Mouse (Mus musculus) kidney, postnatal 0 days (tissue): Measurements from ENCODE around the gene Lrrc58. TPM values are rescaled to one million over a fixed set of nuclear protein-coding genes. Genes with fewer than 3 reads are reported as not detected.
A peak's percentile ranks its signal among the peaks of the same experiment; 100 is the strongest.

ENCODE experiments used
- ATAC-seq: fragments of 200-750 bp; cut with Nextera tagmentation; replicated peaks from 2 replicates; pipeline ENCODE4 v1.8.0; 2017; ENCODE audit warnings: low read depth, moderate number of reproducible peaks, moderate TSS enrichment, moderate library complexity; ENCODE audit not compliant: low FRiP score
- DNase-seq: peaks from one replicate; pipeline ENCODE4 v3.0.0-alpha.2; 2016; ENCODE audit warnings: low spot score
- H3K27ac ChIP-seq: fragments of 300-500 bp; sonication (generic); 2 replicates; pipeline ENCODE4 v1.5.1; 2014; ENCODE audit warnings: mild to moderate bottlenecking
- H3K27me3 ChIP-seq: fragments of 300-500 bp; sonication (generic); 2 replicates; pipeline ENCODE4 v1.6.1; 2014; ENCODE audit warnings: low read length, mixed read lengths; ENCODE audit not compliant: insufficient read depth
- H3K36me3 ChIP-seq: fragments of 300-500 bp; sonication (generic); 2 replicates; pipeline ENCODE4 v1.6.1; 2014; ENCODE audit warnings: low read length, mixed read lengths; ENCODE audit not compliant: insufficient read depth
- H3K4me1 ChIP-seq: fragments of 300-500 bp; sonication (generic); replicated peaks from 2 replicates; pipeline ENCODE4 v1.6.1; 2014; ENCODE audit warnings: antibody characterized with exemption, low read length, mixed read lengths; ENCODE audit not compliant: insufficient read depth
- H3K4me2 ChIP-seq: fragments of 300-500 bp; sonication (generic); 2 replicates; pipeline ENCODE4 v1.6.1; 2014; ENCODE audit warnings: mild to moderate bottlenecking, low read length, moderate library complexity, mixed read lengths
- H3K4me3 ChIP-seq: fragments of 300-500 bp; sonication (generic); replicated peaks from 2 replicates; pipeline ENCODE4 v1.5.1; 2014; ENCODE audit warnings: low read depth, low read length
- H3K9ac ChIP-seq: fragments of 300-500 bp; sonication (generic); 2 replicates; pipeline ENCODE4 v1.6.1; 2014; ENCODE audit warnings: low read depth, low read length
- H3K9me3 ChIP-seq: fragments of 300-500 bp; sonication (generic); replicated peaks from 2 replicates; pipeline ENCODE4 v1.6.1; 2016; ENCODE audit warnings: low read length, inconsistent platforms, mixed read lengths
- CTCF ChIP-seq: IDR thresholded peaks from 2 replicates; pipeline ENCODE4 v1.5.1; 2016; ENCODE audit warnings: antibody characterized with exemption, low read depth, mild to moderate bottlenecking, moderate library complexity
- WGBS: fragments of 180-500 bp; shearing (Covaris S2); extraction: QIAGEN DNeasy Blood & Tissue Kit; methylation state at CpG from one replicate; pipeline ENCODE4 v1.1.7; 2014; 5-methylcytosine and 5-hydroxymethylcytosine counted together
- polyA plus RNA-seq: library from polyadenylated mRNA; unstranded; fragments of >200 nt; fragmentation: Nextera tagmentation; extraction: Ambion mirVana; gene quantifications from 2 replicates; pipeline ENCODE4 v1.2.1, GENCODE M21; 2015

The Lrrc58 gene
- polyA plus RNA-seq, 1 experiment from 2014 or later = 54.1 TPM

GRCm38 (mm10) chr16:37929006-37929405 lies 60.8 kb downstream of the Lrrc58 start:
- no peaks in the 10 kb centered on the region for H3K36me3 ChIP-seq
- ATAC-seq (no peak), DNase-seq (no peak)
- H3K4me1 ChIP-seq = no peaks in the 10 kb centered on the region
- H3K4me3 ChIP-seq = no peak overlapping the region
- no peak for TF ChIP-seq CTCF
- H3K27ac ChIP-seq = no peak overlapping the region
- no peaks in the 10 kb centered on the region; the same call in 1 of the 2 replicates for H3K9me3 ChIP-seq
- H3K4me2 ChIP-seq = no peak overlapping the region
- no peaks in the 10 kb centered on the region for H3K27me3 ChIP-seq
- no peak overlapping the region for H3K9ac ChIP-seq
- 64% methylated on average over 2 of the region's 2 CpGs for WGBS

- Histone ChIP-seq H3K4me3 (no peak overlapping the region), H3K27me3 (no peaks in the 10 kb centered on the region), H3K36me3 (no peaks in the 10 kb centered on the region), H3K4me2 (no peak overlapping the region), H3K4me1 (no peaks in the 10 kb centered on the region), H3K9me3 (no peaks in the 10 kb centered on the region; the same call in 1 of the 2 replicates), H3K27ac (no peak overlapping the region), H3K9ac (no peak overlapping the region)
- ATAC-seq = no peak
- peak; percentile 3; the same call in 1 of the 2 replicates for TF ChIP-seq CTCF
- WGBS = 85% methylated on average over 2 of the region's 2 CpGs
- DNase-seq = no peak
Measured at GRCm38 (mm10) chr16:37929626-37930025, 61.4 kb downstream of the Lrrc58 start.

GRCm38 (mm10) chr16:37934932-37935331 lies 66.7 kb downstream of the Lrrc58 start:
- no peaks in the 10 kb centered on the region; the same call in 1 of the 2 replicates for H3K9me3 ChIP-seq
- no peak overlapping the region for H3K9ac ChIP-seq
- no peaks in the 10 kb centered on the region for H3K27me3 ChIP-seq
- TF ChIP-seq CTCF = peak; percentile 32
- 88% methylated on average over 2 of the region's 2 CpGs for whole genome bisulfite sequencing
- no peak for ATAC-seq
- H3K36me3 ChIP-seq = no peaks in the 10 kb centered on the region
- no peak overlapping the region for H3K4me3 ChIP-seq
- H3K4me2 ChIP-seq = no peak overlapping the region
- H3K4me1 ChIP-seq = no peaks in the 10 kb centered on the region
- no peak for DNase-seq
- no peak overlapping the region for H3K27ac ChIP-seq

GRCm38 (mm10) chr16:37937276-37937675 lies 69.1 kb downstream of the Lrrc58 start:
- Histone ChIP-seq H3K4me1 (no peaks in the 10 kb centered on the region), H3K9ac (no peak overlapping the region), H3K4me3 (no peak overlapping the region), H3K27ac (no peak overlapping the region), H3K4me2 (no peak overlapping the region), H3K27me3 (no peaks in the 10 kb centered on the region), H3K9me3 (no peaks in the 10 kb centered on the region; the same call in 1 of the 2 replicates), H3K36me3 (no peaks in the 10 kb centered on the region)
- no peak for TF ChIP-seq CTCF
- no peak for DNase-seq
- no peak for ATAC-seq
- 51% methylated on average over 8 of the region's 8 CpGs for WGBS

Other genes starting within 250 kb of the Lrrc58 start
- gene Ndufb4, start 213.9 kb upstream of the Lrrc58 start, polyA plus RNA-seq = 142 and 159 TPM in 2 replicates
- gene Fstl1, start 91.5 kb upstream of the Lrrc58 start, polyA plus RNA-seq = 641 and 681 TPM in 2 replicates
- 1.9 and 2.8 TPM in 2 replicates for gene Gm36028, start 7.2 kb upstream of the Lrrc58 start, polyA plus RNA-seq
- gene Gpr156, start 48.1 kb downstream of the Lrrc58 start, polyA plus RNA-seq = 0.55 and 0.59 TPM in 2 replicates
- 43.8 and 48.7 TPM in 2 replicates for gene Gsk3b, start 220.6 kb downstream of the Lrrc58 start, polyA plus RNA-seq